Mouse (Mus musculus) E14TG2a.4 (cell line): ENCODE results near the gene Spata16.

Experiments
- CTCF ChIP-seq: conservative IDR thresholded peaks from 2 replicates; pipeline ENCODE4 v1.5.1; 2014; ENCODE audit warnings: low read length
- POU5F1 ChIP-seq: IDR thresholded peaks from 2 replicates; pipeline ENCODE4 v1.6.1; 2014; ENCODE audit warnings: low read length, borderline replicate concordance

DNA sequence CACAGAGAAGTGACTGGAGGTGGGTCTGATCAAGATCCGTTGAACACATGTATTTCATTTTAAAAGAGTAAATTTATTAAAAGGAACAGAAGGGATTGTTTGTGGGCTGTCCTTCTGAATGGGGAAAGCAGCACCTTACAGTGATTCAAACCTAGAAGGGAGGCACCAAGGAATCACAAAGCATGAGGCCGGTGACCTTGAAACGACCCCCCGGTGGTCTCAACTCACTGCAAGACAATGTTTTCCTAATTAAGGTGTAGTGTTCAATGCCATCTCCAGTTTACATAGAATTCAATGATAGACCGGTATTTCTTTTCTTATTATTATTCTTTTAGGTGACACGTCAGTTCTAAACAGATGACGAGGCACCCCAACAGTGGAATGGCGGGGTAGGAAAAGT lies 2.4 kb downstream of the Spata16 start:
- no peak for TF ChIP-seq CTCF
- no peak for TF ChIP-seq POU5F1
